Mouse (Mus musculus) cerebellum, adult 2 months (tissue): ENCODE data around the gene Vmn2r97.
"Not testable (repeated sequence)": the region's sequence is repeated elsewhere in the genome, so short reads cannot be mapped to it uniquely, and the experiment has no call there.

ENCODE experiments used
- CTCF ChIP-seq: fragments of 200-500 bp; IDR thresholded peaks from 2 replicates; pipeline ENCODE4 v1.5.1; 2011; ENCODE audit warnings: low read depth, mild to moderate bottlenecking, control low read depth, low read length, moderate library complexity, borderline replicate concordance; ENCODE audit not compliant: insufficient read depth
- POLR2A ChIP-seq: fragments of 200-500 bp; IDR thresholded peaks from 2 replicates; pipeline ENCODE4 v1.6.1; 2011; ENCODE audit warnings: low read length, control low read depth, borderline replicate concordance; ENCODE audit not compliant: insufficient read depth

DNA sequence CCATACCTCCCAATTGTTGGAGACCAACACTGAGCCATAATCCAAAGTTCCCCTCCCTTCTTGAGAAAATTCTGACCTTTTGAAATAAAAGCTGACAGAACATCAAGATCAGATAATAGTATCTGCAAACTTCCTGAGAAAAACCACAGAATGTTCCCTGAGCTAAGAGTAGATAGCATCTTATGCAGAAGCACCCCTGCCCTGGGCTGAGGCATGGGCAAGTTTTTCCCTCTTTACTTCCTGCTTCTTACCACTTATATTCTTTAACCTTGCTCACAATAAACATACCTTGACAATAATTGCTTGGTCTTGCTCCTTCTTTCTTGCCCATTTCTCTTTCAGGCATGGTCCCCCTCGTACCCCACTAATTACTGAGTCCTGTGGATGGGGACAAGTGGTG lies 43.7 kb downstream of the Vmn2r97 start:
- not testable (repeated sequence) for TF ChIP-seq CTCF, POLR2A
